Mouse (Mus musculus): Measurements from ENCODE around the gene Ldlrad3. TPM values are rescaled to one million over a fixed set of nuclear protein-coding genes. Genes with fewer than 3 reads are reported as not detected.

Gene Ldlrad3
- total and polyA plus RNA-seq, 3 experiments, result 3.5 to 6.1 TPM; not detected in 1

GRCm38 (mm10) chr2:102116521-102117401, 69.4 kb downstream of the Ldlrad3 start:
- peak; percentile 16 for DNase-seq (ENCODE audit: low read depth, low spot score)
- no peaks in the 10 kb centered on the region for H3K27me3 ChIP-seq (ENCODE audit: control insufficient read depth in 1 of 2, insufficient read depth in 2 of 2, low read length in 2 of 2)
- H3K4me3 ChIP-seq (ENCODE audit: control insufficient read depth in 1 of 2, insufficient read depth in 1 of 2, low read depth in 2 of 2, low read length in 2 of 2), result no peak overlapping the region
- TF ChIP-seq MAFK (IDR thresholded peaks at IDR 0.05; ENCODE audit: borderline replicate concordance, low read depth, low read length) (no peak), NRF1 (IDR thresholded peaks at IDR 0.05; ENCODE audit: insufficient read depth, low read depth, low read length, poor library complexity, severe bottlenecking) (no peak)
- H3K36me3 ChIP-seq (ENCODE audit: control insufficient read depth in 1 of 2, insufficient read depth in 2 of 2, low read length in 2 of 2), result no peaks in the 10 kb centered on the region
- H3K4me1 ChIP-seq (ENCODE audit: control insufficient read depth in 1 of 2, insufficient read depth in 2 of 2, low read length in 2 of 2), result no peaks in the 10 kb centered on the region
- H3K79me2 ChIP-seq (ENCODE audit: control insufficient read depth, insufficient read depth, low read length, poor library complexity), result no peaks in the 10 kb centered on the region; the same call in 1 of the 2 replicates
- no peak overlapping the region for H3K27ac ChIP-seq (ENCODE audit: control insufficient read depth, low read depth, low read length)
- H3K9ac ChIP-seq (ENCODE audit: control insufficient read depth, low read depth, low read length, poor library complexity, severe bottlenecking), result no peak overlapping the region
- no peaks in the 10 kb centered on the region for H3K9me3 ChIP-seq (replicated peaks; ENCODE audit: insufficient read depth, low read length)

- TF ChIP-seq ZC3H11A (IDR thresholded peaks at IDR 0.05; ENCODE audit: low read depth, low read length) (no peak), TBP (IDR thresholded peaks at IDR 0.05; ENCODE audit: low read depth, low read length) (no peak), MAX (IDR thresholded peaks at IDR 0.05; ENCODE audit: low read length) (no peak), ZNF384 (IDR thresholded peaks at IDR 0.05; ENCODE audit: low read depth, low read length) (no peak), SIN3A (IDR thresholded peaks at IDR 0.05; ENCODE audit: low read length) (no peak), GABPA (IDR thresholded peaks at IDR 0.05; ENCODE audit: low read depth, low read length) (no peak), TCF12 (IDR thresholded peaks at IDR 0.05; ENCODE audit: low read depth, low read length) (no peak), ELF1 (IDR thresholded peaks at IDR 0.05; ENCODE audit: low read depth, low read length) (no peak), NRF1 (IDR thresholded peaks at IDR 0.05; ENCODE audit: insufficient read depth, low read depth, low read length, poor library complexity, severe bottlenecking) (no peak), TAL1 (IDR thresholded peaks at IDR 0.05; ENCODE audit: low read length) (no peak), USF2 (IDR thresholded peaks at IDR 0.05; ENCODE audit: borderline replicate concordance in 1 of 2, insufficient read depth in 1 of 2, low read depth in 1 of 2, low read length in 2 of 2) (no peak), SMC3 (IDR thresholded peaks at IDR 0.05; ENCODE audit: low read depth, low read length) (no peak), RAD21 (IDR thresholded peaks at IDR 0.05; ENCODE audit: low read depth, low read length) (no peak), POLR2AphosphoS2 (IDR thresholded peaks at IDR 0.05; ENCODE audit: low read length) (no peak), BHLHE40 (IDR thresholded peaks at IDR 0.05; ENCODE audit: borderline replicate concordance, low read depth, low read length) (no peak), EP300 (IDR thresholded peaks at IDR 0.05; ENCODE audit: low read depth in 1 of 2, low read length in 2 of 2) (no peak)
- H3K9ac ChIP-seq (ENCODE audit: control insufficient read depth, low read depth, low read length, poor library complexity, severe bottlenecking), result no peak overlapping the region
Measured at GRCm38 (mm10) chr2:102113801-102114200, 72.4 kb downstream of the Ldlrad3 start.

More at GRCm38 (mm10) chr2:102113801-102114200, 72.4 kb downstream of the Ldlrad3 start:
- Histone ChIP-seq H3K9me3 (replicated peaks; ENCODE audit: insufficient read depth, low read length) (no peaks in the 10 kb centered on the region), H3K36me3 (ENCODE audit: control insufficient read depth in 1 of 2, insufficient read depth in 2 of 2, low read length in 2 of 2) (no peaks in the 10 kb centered on the region), H3K79me2 (ENCODE audit: control insufficient read depth, insufficient read depth, low read length, poor library complexity) (no peaks in the 10 kb centered on the region), H3K27me3 (ENCODE audit: control insufficient read depth in 1 of 2, insufficient read depth in 2 of 2, low read length in 2 of 2) (no peaks in the 10 kb centered on the region), H3K4me3 (ENCODE audit: control insufficient read depth in 1 of 2, insufficient read depth in 1 of 2, low read depth in 2 of 2, low read length in 2 of 2) (no peak overlapping the region), H3K27ac (ENCODE audit: control insufficient read depth, low read depth, low read length) (no peak overlapping the region), H3K4me1 (ENCODE audit: control insufficient read depth in 1 of 2, insufficient read depth in 2 of 2, low read length in 2 of 2) (no peaks in the 10 kb centered on the region)
- DNase-seq (ENCODE audit: low read depth, low spot score), result no peak
